Mouse (Mus musculus) lung, embryonic 16.5 days (tissue): Measurements from ENCODE around the gene Nkx2-2. TPM values are rescaled to one million over a fixed set of nuclear protein-coding genes. Genes with fewer than 3 reads are reported as not detected.

Experiments
- ATAC-seq: fragments of 200-750 bp; cut with Nextera tagmentation; 2 replicates; pipeline ENCODE4 v1.8.0; 2017; ENCODE audit warnings: low read depth, mild to moderate bottlenecking, moderate library complexity
- H3K27ac ChIP-seq: fragments of 300-500 bp; sonication (generic); 2 replicates; pipeline ENCODE4 v1.5.1; 2014; ENCODE audit warnings: mild to moderate bottlenecking, control low read depth, low read length
- H3K27me3 ChIP-seq: fragments of 300-500 bp; sonication (generic); 2 replicates; pipeline ENCODE4 v1.6.1; 2014; ENCODE audit warnings: low read depth, low read length, mixed read lengths; ENCODE audit not compliant: control insufficient read depth, insufficient read depth
- H3K36me3 ChIP-seq: fragments of 300-500 bp; sonication (generic); 2 replicates; pipeline ENCODE4 v1.6.1; 2014; ENCODE audit warnings: low read length; ENCODE audit not compliant: control insufficient read depth, insufficient read depth
- H3K4me1 ChIP-seq: fragments of 300-500 bp; sonication (generic); replicated peaks from 2 replicates; pipeline ENCODE4 v1.6.1; 2014; ENCODE audit warnings: low read length, mixed read lengths; ENCODE audit not compliant: control insufficient read depth, insufficient read depth
- H3K4me2 ChIP-seq: fragments of 300-500 bp; sonication (generic); 2 replicates; pipeline ENCODE4 v1.6.1; 2014; ENCODE audit warnings: low read depth, low read length, control low read depth
- H3K4me3 ChIP-seq: fragments of 300-500 bp; sonication (generic); 2 replicates; pipeline ENCODE4 v1.5.1; 2014; ENCODE audit warnings: mild to moderate bottlenecking, low read length, control low read depth
- H3K9ac ChIP-seq: fragments of 300-500 bp; sonication (generic); 2 replicates; pipeline ENCODE4 v1.6.1; 2014; ENCODE audit warnings: low read length, control low read depth
- H3K9me3 ChIP-seq: fragments of 300-500 bp; sonication (generic); 2 replicates; pipeline ENCODE4 v1.6.1; 2016; ENCODE audit warnings: low read length; ENCODE audit not compliant: control insufficient read depth
- WGBS: fragments of 180-500 bp; shearing (Covaris S2); extraction: QIAGEN DNeasy Blood & Tissue Kit; methylation state at CpG from one replicate; pipeline ENCODE4 v1.1.7; 2014; 5-methylcytosine and 5-hydroxymethylcytosine counted together
- polyA plus RNA-seq: library from polyadenylated mRNA; unstranded; fragments of >200 nt; fragmentation: Nextera tagmentation; extraction: Ambion mirVana; gene quantifications from 2 replicates; pipeline ENCODE4 v1.2.1, GENCODE M21; 2015

Gene Nkx2-2
- polyA plus RNA-seq, 1 experiment from 2014 or later: not detected

GRCm38 (mm10) chr2:147165376-147165775, 28.7 kb downstream of the Nkx2-2 start:
- no peaks in the 10 kb centered on the region for H3K27me3 ChIP-seq
- H3K9me3 ChIP-seq: no peaks in the 10 kb centered on the region
- H3K27ac ChIP-seq: no peak overlapping the region
- ATAC-seq: no peak
- H3K4me1 ChIP-seq: no peaks in the 10 kb centered on the region
- 79% methylated on average over 3 of the region's 3 CpGs for WGBS
- no peak overlapping the region for H3K4me2 ChIP-seq
- no peaks in the 10 kb centered on the region for H3K36me3 ChIP-seq
- no peak overlapping the region for H3K4me3 ChIP-seq
- no peak overlapping the region for H3K9ac ChIP-seq

DNA sequence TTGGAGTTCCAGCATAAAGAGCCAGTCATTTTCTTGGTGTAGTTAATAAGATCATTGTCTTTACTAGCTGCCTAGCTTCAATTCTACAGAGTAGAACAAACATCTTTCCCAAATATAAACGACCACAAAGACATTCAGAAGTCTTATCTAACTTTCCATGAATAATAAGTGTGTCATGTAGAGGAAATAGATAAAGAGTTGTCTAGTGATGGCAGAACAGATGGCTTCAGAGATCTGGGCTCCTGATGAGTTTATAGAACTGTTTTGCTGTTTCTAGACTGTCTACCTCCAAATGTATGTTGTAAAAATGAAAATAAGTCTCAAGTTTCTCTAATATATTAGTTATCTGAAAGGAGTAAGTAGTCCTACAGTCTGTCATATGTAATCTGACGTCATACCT, 41.5 kb downstream of the Nkx2-2 start:
- WGBS: 39% methylated on average over 2 of the region's 2 CpGs
- H3K4me1 ChIP-seq: no peaks in the 10 kb centered on the region
- H3K27ac ChIP-seq: no peak overlapping the region
- no peaks in the 10 kb centered on the region for H3K9me3 ChIP-seq
- no peaks in the 10 kb centered on the region for H3K36me3 ChIP-seq
- no peaks in the 10 kb centered on the region for H3K27me3 ChIP-seq
- ATAC-seq: no peak
- H3K4me3 ChIP-seq: no peak overlapping the region
- H3K9ac ChIP-seq: no peak overlapping the region
- no peak overlapping the region for H3K4me2 ChIP-seq

Other genes starting within 250 kb of the Nkx2-2 start
- 74.7 and 79.3 TPM in 2 replicates for gene Xrn2, start 181.2 kb downstream of the Nkx2-2 start, polyA plus RNA-seq
- not detected in 2 replicates for gene Nkx2-4, start 108.8 kb downstream of the Nkx2-2 start, polyA plus RNA-seq
- gene Pax1, start 167.7 kb upstream of the Nkx2-2 start, polyA plus RNA-seq: 0.38 and 0.70 TPM in 2 replicates